Mouse (Mus musculus) erythroblast, embryonic 14.5 days (primary cell): ENCODE results near the gene Pde4d.

Source experiments
- GATA1 ChIP-seq: IDR thresholded peaks from 2 replicates; pipeline ENCODE4 v1.6.1; 2012; ENCODE audit warnings: low read length, inconsistent platforms, mixed read lengths
- TAL1 ChIP-seq: IDR thresholded peaks from 3 replicates; pipeline ENCODE4 v1.6.1; 2012; ENCODE audit warnings: low read length, inconsistent platforms, mixed read lengths

DNA sequence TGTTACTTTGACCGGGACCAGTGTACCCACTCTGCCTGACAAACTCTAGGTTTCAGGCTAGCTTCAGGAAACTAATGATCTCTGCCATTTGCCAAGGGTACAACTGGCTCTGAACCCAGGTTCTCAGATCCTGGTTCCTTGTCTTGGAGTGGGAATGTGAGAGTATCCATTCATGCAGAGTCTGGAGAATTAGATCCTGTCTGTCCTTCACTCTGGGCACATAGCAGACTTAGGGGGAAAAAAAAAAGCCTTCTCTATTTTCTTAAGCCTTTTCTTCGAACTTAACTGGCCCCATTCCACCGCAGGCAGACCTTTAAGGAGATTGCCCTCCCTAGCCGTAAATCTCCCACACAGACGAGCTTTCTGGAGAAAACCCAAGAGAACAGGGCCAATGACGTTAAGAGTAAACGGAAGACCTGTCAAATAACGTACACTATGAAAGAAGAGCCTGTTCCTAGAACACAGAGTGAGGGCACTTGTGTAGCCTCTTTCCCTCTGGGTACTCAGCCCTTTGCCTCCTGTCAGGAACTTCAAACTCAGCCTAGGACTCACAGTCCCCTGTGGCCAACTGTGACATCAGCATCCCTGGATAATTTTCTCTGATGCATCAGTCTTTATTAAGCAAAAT lies 1302.6 kb downstream of the Pde4d start:
- TF ChIP-seq GATA1 (no peak), TAL1 (no peak)
